Mouse (Mus musculus) spleen, adult 2 months (tissue): Measurements from ENCODE around the gene Lnpep.

Experiments
- CTCF ChIP-seq: fragments of 200-500 bp; IDR thresholded peaks from 2 replicates; pipeline ENCODE4 v1.5.1; 2011; ENCODE audit warnings: mild to moderate bottlenecking, inconsistent platforms; ENCODE audit not compliant: insufficient read depth, insufficient read length, insufficient replicate concordance; ENCODE audit errors: extremely low read depth
- POLR2A ChIP-seq: fragments of 200-500 bp; IDR thresholded peaks from 2 replicates; pipeline ENCODE4 v1.6.1; 2011; ENCODE audit warnings: low read depth, low read length, inconsistent platforms

DNA sequence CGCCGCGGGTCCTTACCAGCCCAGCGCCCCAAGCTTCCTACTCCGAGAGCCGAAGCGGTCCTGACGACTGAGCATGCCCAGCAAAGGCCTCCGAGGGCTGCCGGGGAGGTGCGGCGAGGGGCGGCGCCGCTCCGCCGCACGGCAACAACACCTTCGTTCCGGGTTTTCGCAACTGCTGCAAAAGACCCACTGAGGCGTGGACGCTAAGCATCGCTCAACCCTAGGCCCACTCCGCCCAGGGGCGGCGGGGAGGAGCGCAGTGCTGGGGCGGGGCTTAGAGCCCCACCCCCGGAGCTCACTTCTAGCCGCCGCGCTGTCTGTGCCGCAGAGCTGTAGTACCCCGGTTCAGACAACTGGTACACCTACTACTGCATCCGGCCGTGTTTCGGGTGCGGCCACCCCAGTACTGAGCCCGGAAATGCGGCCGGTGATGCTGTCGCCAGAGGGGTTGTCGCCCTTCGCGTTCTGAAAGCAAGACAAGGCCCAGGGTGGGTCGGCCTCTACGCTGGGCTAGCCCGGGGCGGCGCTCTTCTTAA, 361 bp downstream of the Lnpep start:
- TF ChIP-seq POLR2A, result peak; percentile 75
- no peak for TF ChIP-seq CTCF
